Mouse (Mus musculus) limb, embryonic 13.5 days (tissue): Measurements from ENCODE around the gene Gm21905. TPM values are rescaled to one million over a fixed set of nuclear protein-coding genes. Genes with fewer than 3 reads are reported as not detected.

Source experiments
- ATAC-seq: fragments of 200-750 bp; cut with Nextera tagmentation; 2 replicates; pipeline ENCODE4 v1.8.0; 2017; ENCODE audit warnings: low read depth, moderate number of reproducible peaks, moderate TSS enrichment; ENCODE audit not compliant: low FRiP score
- H3K27ac ChIP-seq: fragments of 300-500 bp; sonication (generic); 2 replicates; pipeline ENCODE4 v1.5.1; 2015; ENCODE audit warnings: inconsistent platforms, mild to moderate bottlenecking, moderate library complexity
- H3K27me3 ChIP-seq: fragments of 300-500 bp; sonication (generic); 2 replicates; pipeline ENCODE4 v1.6.1; 2015; ENCODE audit warnings: mild to moderate bottlenecking, inconsistent platforms
- H3K36me3 ChIP-seq: fragments of 300-500 bp; sonication (generic); 2 replicates; pipeline ENCODE4 v1.6.1; 2015; ENCODE audit warnings: inconsistent platforms, mild to moderate bottlenecking, moderate library complexity
- H3K4me1 ChIP-seq: fragments of 300-500 bp; sonication (generic); 2 replicates; pipeline ENCODE4 v1.6.1; 2015; ENCODE audit warnings: inconsistent platforms
- H3K4me2 ChIP-seq: fragments of 300-500 bp; sonication (generic); replicated peaks from 2 replicates; pipeline ENCODE4 v1.6.1; 2015; ENCODE audit warnings: inconsistent platforms, mild to moderate bottlenecking, moderate library complexity
- H3K4me3 ChIP-seq: fragments of 300-500 bp; sonication (generic); 2 replicates; pipeline ENCODE4 v1.5.1; 2015; ENCODE audit warnings: moderate library complexity, mild to moderate bottlenecking, inconsistent platforms
- H3K9ac ChIP-seq: fragments of 300-500 bp; sonication (generic); 2 replicates; pipeline ENCODE4 v1.6.1; 2015; ENCODE audit warnings: mild to moderate bottlenecking, inconsistent platforms
- H3K9me3 ChIP-seq: fragments of 300-500 bp; sonication (generic); 2 replicates; pipeline ENCODE4 v1.6.1; 2016; ENCODE audit warnings: inconsistent platforms
- WGBS: fragments of 180-500 bp; shearing (Covaris S2); methylation state at CpG from one replicate; pipeline ENCODE4 v1.1.7; 2015; 5-methylcytosine and 5-hydroxymethylcytosine counted together
- polyA plus RNA-seq: library from polyadenylated mRNA; unstranded; fragments of >200 nt; fragmentation: Nextera tagmentation; extraction: Ambion mirVana; gene quantifications from 2 replicates; pipeline ENCODE4 v1.2.1, GENCODE M21; 2015

Gene Gm21905
- polyA plus RNA-seq, 1 experiment from 2014 or later = not detected

- no peak overlapping the region for H3K27ac ChIP-seq
- no peaks in the 10 kb centered on the region for H3K36me3 ChIP-seq
- WGBS = 43% methylated on average over 2 of the region's 2 CpGs
- no peak overlapping the region for H3K4me2 ChIP-seq
- no peaks in the 10 kb centered on the region for H3K4me1 ChIP-seq
- H3K27me3 ChIP-seq = no peaks in the 10 kb centered on the region
- no peaks in the 10 kb centered on the region for H3K9me3 ChIP-seq
- no peak overlapping the region for H3K4me3 ChIP-seq
- H3K9ac ChIP-seq = no peak overlapping the region
- ATAC-seq = no peak
Observed at GRCm38 (mm10) chr5:67931623-67932022, 14.6 kb downstream of the Gm21905 start.

- Histone ChIP-seq H3K4me1 (no peaks in the 10 kb centered on the region), H3K36me3 (no peaks in the 10 kb centered on the region), H3K27me3 (no peaks in the 10 kb centered on the region), H3K4me2 (no peak overlapping the region), H3K9ac (no peak overlapping the region), H3K27ac (no peak overlapping the region), H3K4me3 (no peak overlapping the region), H3K9me3 (no peaks in the 10 kb centered on the region)
- WGBS = 42% methylated on average over 4 of the region's 4 CpGs
- ATAC-seq = no peak
Observed at GRCm38 (mm10) chr5:67930584-67930983, 15.6 kb downstream of the Gm21905 start.

- H3K27ac ChIP-seq = no peak overlapping the region
- H3K4me1 ChIP-seq = no peaks in the 10 kb centered on the region
- no peaks in the 10 kb centered on the region for H3K27me3 ChIP-seq
- H3K36me3 ChIP-seq = no peaks in the 10 kb centered on the region
- WGBS = 69% methylated on average over 2 of the region's 2 CpGs
- no peak for ATAC-seq
- H3K9me3 ChIP-seq = no peaks in the 10 kb centered on the region
- H3K4me3 ChIP-seq = no peak overlapping the region
- H3K4me2 ChIP-seq = no peak overlapping the region
- H3K9ac ChIP-seq = no peak overlapping the region
Observed at GRCm38 (mm10) chr5:67904555-67904954, 41.7 kb downstream of the Gm21905 start.

GRCm38 (mm10) chr5:67898921-67899320 is 47.3 kb downstream of the Gm21905 start:
- no peaks in the 10 kb centered on the region for H3K4me1 ChIP-seq
- H3K27me3 ChIP-seq = no peaks in the 10 kb centered on the region
- no peak overlapping the region for H3K4me3 ChIP-seq
- ATAC-seq = no peak
- H3K36me3 ChIP-seq = no peaks in the 10 kb centered on the region
- H3K4me2 ChIP-seq = no peak overlapping the region
- H3K9me3 ChIP-seq = no peaks in the 10 kb centered on the region
- WGBS = 93% methylated on average over 1 of the region's 1 CpGs
- no peak overlapping the region for H3K9ac ChIP-seq
- H3K27ac ChIP-seq = no peak overlapping the region

GRCm38 (mm10) chr5:67884422-67885210 is 61.6 kb downstream of the Gm21905 start:
- no peak overlapping the region for H3K4me2 ChIP-seq
- WGBS = 86% methylated on average over 9 of the region's 9 CpGs
- no peaks in the 10 kb centered on the region for H3K36me3 ChIP-seq
- no peak overlapping the region for H3K27ac ChIP-seq
- no peak overlapping the region for H3K9ac ChIP-seq
- no peaks in the 10 kb centered on the region for H3K4me1 ChIP-seq
- H3K4me3 ChIP-seq = no peak overlapping the region
- no peaks in the 10 kb centered on the region for H3K27me3 ChIP-seq
- ATAC-seq = no peak
- no peaks in the 10 kb centered on the region for H3K9me3 ChIP-seq

GRCm38 (mm10) chr5:67883564-67884171 is 62.6 kb downstream of the Gm21905 start:
- Histone ChIP-seq H3K4me1 (no peaks in the 10 kb centered on the region), H3K27ac (no peak overlapping the region), H3K9ac (no peak overlapping the region), H3K4me2 (no peak overlapping the region), H3K4me3 (no peak overlapping the region), H3K9me3 (no peaks in the 10 kb centered on the region), H3K36me3 (no peaks in the 10 kb centered on the region), H3K27me3 (no peaks in the 10 kb centered on the region)
- ATAC-seq = no peak
- WGBS = 58% methylated on average over 1 of the region's 1 CpGs

Other genes starting within 250 kb of the Gm21905 start
- 4.7 and 5.4 TPM in 2 replicates for gene Atp8a1, start 99.0 kb downstream of the Gm21905 start, polyA plus RNA-seq
- not detected in 2 replicates for gene Gm5108, start 4.8 kb downstream of the Gm21905 start, polyA plus RNA-seq
- not detected in 2 replicates for gene Grxcr1, start 85.4 kb upstream of the Gm21905 start, polyA plus RNA-seq